Mouse (Mus musculus) erythroblast, adult 5-6 weeks (primary cell): ENCODE measurements around the gene Stxbp1. TPM values are rescaled to one million over a fixed set of nuclear protein-coding genes. Genes with fewer than 3 reads are reported as not detected.

Experiments used
- ATAC-seq: replicated peaks from 2 replicates; pipeline ENCODE4 v1.8.0; 2016; ENCODE audit warnings: moderate number of reproducible peaks, mild to moderate bottlenecking, moderate TSS enrichment, inconsistent platforms; ENCODE audit not compliant: poor library complexity, low FRiP score, severe bottlenecking
- total RNA-seq, 2 experiments: library from RNA; stranded (forward) in 1 of 2; stranded (reverse) in 1 of 2; fragments of 150-400 nt in 1 of 2; fragments of 200-764, 138-1000 nt in 1 of 2; gene quantifications; 2 replicates each; pipeline versions ENCODE4 v1.2.3 to v1.2.4; 2015 to 2017; ENCODE audit warnings: low replicate concordance in 2 of 2

Gene Stxbp1
- total RNA-seq, 2 experiments from 2014 or later, result 0.34 to 0.96 TPM

DNA sequence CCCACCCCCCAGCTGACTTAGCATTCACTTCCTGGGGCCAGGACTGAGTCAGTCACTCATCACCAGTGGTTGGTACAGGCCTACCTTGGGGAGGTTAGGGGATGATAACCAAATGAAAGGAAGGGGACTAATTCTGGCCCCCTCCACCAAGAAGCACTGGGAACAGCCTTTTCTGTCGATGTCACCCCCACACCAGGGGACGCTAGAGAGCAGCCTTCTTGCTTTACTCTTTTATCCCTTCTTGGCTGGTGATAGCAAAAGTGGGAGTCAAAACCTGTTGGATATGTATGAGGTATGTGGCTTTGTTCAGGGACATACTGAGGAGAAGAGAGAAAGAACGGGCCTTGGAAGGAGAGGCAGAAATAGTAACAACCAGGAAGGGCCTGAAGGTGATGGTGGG lies 83.7 kb downstream of the Stxbp1 start:
- ATAC-seq, result no peak

DNA sequence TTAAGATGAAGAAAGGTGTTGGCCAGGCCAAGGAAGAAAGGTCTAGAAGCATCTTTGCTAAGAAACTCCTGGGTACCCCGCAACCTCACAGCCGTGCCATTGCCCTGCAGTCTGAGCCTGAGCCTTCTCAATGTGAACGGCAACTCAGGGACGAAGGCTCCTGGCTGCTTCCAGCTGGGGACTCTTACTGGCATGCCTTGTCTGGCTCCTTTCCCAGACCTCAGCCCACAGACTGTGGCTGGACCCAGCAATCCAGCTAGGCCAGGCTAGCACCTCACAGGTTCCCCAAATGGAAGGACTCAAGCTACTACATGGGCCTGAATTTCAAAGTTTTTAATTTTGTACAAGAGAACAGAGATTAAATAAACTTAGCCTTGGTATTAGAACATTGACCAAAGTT lies 85.2 kb downstream of the Stxbp1 start:
- ATAC-seq, result no peak

DNA sequence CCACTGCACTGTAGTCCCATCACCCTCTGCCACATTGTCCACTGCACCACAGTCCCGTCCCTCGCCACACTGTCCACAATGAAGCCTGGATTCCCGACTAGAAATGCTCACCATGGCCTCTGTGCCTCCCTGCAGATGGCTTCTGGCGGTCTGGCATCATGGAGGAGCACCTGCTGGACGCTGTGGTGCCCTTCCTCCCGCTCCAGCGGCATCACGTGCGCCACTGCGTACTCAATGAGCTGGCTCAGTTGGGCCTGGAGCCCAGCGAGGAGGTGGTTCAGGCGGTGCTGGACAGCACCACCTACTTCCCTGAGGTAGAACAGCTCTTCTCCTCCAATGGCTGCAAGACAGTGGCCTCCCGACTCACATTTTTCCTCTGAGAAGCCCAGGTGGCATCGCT lies 85.7 kb downstream of the Stxbp1 start:
- no peak for ATAC-seq

DNA sequence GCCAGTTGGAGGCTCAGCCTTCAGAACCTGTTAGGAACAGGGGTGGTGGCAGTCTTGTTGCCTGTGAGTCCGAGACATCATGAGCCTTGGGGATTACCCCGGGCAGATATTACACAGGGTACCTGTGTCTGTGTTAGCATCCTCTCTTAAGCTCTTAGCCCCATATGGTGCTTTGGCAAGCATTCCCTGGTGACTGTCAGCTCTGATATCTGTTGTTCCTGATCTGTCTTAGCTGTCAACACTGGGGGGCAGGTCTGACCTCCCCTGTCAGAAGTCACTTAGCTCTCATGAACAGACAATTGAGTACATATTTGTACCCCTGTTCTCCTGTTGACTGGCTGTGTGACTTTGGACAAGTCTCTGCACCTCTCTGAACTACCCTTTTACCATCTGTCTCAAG lies 88.0 kb downstream of the Stxbp1 start:
- no peak for ATAC-seq

DNA sequence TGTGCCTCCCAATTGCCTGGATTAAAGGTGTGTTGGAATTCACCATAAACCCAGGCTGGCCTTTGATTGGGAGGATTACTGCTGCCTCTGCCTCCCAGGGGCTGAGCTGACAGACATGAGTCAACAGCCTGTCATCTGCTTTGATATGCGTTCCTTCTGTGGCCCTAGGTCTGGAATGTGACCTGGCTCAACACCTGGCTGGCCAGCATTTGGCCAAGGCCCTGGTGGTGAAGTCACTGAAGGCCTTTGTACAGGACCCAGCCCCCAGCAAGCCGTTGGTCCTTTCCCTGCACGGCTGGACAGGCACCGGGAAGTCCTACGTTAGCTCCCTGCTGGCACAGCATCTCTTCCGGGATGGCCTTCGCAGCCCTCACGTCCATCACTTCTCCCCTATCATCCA lies 88.5 kb downstream of the Stxbp1 start:
- ATAC-seq, result no peak

DNA sequence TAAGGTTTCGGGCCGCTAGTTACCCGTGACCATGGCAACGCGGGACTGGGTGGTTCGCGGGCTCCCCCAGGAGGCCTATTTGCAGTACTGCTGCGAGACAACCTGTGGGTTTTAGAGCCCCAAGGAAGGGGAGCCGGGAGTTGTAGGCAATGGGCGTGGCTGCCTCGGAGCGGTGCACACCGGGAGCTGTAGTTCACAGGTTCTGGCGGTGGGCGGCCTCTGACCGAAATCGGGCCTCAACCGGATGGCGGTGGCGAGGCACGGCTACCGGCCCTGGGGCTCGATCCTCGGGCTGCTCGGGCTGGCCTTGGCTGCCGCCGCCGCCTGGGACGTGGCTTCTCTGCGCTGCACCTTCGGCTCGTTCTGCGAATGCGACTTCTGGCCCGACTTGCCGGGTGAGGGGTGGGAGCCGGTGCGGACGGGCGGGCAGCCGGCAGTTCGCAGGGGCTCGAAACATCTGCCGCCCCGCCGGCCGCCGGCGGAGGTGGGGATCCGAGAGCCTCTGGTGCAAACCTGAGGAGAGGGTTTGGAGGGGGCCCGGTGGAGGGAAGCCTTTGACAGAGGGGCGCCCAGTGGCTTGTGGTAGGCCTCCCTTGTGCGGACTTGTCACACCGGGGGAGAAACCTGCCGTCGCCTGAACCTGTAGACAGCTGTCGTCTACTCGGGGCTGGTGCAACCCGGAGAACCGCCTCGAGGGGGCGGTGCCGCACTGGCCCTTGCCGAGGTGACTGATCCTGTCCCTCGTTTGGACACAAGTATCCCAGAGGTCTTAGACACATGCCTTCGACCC lies 89.8 kb downstream of the Stxbp1 start, which contains the start of gene Tor2a:
Tor2a (plus strand) TSS at position 179 of the 790 bp plus-strand sequence.
- peak; percentile 95 for ATAC-seq

DNA sequence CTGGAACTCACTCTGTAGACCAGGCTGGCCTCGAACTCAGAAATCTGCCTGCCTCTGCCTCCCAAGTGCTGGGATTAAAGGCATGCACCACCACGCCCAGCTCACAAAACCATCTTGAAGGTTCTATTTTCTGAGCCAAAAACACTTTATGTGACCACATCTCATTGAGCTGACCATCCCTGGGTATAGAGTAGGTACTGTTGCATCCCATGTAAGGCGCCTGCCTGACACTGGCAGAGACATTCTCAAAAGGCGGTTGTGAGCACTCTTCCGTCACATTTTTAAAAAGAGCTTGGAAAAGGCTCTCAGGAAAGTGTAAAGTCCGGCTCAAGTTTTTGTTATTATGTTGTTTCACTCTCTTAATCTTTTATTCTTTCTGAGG lies 90.4 kb downstream of the Stxbp1 start:
- peak; percentile 12 for ATAC-seq

DNA sequence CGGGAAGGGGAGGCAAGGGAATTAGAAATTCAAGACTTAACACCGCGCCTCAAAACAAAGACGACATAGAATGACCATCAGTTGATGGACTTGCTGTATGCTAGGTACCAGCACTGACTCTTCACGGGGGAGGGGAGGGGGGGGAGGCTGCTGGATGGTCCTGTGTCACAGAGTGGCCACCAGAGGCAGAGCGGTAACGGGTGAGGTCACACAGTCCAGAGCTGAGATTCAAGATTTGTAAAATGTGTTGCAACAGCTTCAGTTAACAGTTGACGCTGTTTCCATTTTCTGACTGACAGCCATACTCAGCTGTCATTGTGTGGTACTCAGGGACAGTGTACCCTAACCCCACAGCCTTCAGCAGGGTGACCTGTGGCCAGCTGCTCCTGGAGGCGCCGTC lies 94.9 kb downstream of the Stxbp1 start:
- no peak for ATAC-seq

DNA sequence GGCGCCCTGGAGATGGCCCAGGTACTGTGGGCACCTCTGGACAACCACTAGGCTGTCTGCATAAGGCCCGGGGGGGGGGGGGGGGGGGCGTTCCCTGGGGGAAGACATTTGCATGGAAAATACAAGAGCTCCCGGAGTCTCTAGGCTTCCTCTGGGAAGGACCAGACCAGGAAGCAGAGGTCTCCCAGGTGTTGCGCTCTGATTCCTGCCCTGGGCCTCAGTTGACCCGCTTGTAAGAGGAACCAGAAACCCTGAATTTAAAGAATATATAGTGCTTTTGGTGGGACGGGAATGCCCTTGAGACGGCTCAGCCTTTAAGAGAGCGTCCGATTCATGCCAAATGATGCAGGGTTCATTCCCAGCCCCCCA lies 95.4 kb downstream of the Stxbp1 start:
- ATAC-seq, result no peak

DNA sequence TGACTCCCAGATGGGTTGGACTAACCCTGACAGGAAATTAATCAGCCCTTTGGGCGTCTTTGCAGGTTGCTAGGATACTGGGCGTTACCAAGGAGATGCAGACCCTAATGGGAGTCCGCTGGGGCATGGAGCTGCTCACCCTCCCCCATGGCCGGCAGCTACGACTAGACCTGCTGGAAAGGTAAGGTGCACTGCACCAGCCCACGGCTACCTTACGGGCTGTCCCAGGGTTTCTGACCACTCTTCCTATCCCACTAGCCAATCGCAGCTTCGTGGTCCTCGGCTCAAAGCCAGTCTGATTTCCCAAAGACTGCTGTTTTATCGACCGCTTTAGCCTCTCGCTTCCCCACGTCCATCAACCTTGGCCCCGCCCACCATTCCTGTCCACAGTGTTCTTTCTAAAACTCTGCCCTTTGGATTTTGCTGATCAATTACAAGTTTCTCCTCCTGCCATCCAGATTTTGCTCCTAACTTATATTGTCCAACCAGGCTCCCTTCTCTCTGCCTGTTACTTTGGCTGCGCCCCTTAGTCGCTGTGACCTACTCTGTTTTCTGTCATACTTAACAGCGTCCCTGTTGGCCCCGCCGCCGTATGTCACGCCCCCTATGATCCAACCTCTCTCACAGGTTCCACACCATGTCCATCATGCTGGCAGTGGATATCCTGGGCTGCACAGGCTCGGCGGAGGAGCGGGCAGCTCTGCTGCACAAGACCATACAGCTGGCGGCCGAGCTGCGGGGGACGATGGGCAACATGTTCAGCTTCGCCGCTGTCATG lies 96.0 kb downstream of the Stxbp1 start:
- ATAC-seq, result no peak

DNA sequence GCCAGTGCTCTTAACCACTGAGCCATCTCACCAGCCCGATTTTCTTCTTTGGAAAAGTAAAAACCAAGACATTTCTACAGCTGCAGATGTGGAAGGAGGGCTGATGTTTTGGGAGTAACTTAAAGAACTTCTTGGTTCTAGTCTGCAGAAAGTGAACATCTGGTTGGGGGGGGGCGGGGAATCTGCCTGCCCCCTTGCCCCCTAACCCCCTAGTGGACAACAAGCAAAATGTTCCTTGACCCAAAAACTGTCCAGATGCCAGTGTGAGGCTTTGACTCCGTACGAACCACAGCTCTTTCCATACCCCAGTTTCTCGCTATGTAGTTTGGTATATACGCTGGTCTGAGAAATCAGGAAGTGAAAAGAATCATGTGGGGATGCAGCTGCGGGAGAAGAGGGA lies 96.8 kb downstream of the Stxbp1 start:
- no peak for ATAC-seq

DNA sequence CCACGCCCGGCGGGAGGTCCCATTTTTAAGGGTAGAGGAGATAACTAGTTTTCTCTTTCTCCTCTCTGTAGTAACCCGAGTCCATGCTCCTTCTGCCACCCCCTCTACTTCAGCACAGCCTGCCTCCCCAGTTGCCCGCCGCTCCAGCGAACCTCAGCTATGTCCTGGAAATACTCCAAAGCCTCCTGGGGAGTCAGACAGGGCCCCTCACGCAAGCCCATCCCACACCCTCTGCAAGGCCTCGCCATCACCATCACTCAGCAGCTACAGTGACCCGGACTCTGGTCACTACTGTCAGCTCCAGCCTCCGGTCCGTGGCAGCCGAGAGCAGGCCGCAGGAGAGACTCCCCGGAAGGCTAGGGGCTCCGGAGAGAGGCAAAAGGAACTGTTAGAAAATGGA lies 98.0 kb downstream of the Stxbp1 start:
- ATAC-seq, result no peak

DNA sequence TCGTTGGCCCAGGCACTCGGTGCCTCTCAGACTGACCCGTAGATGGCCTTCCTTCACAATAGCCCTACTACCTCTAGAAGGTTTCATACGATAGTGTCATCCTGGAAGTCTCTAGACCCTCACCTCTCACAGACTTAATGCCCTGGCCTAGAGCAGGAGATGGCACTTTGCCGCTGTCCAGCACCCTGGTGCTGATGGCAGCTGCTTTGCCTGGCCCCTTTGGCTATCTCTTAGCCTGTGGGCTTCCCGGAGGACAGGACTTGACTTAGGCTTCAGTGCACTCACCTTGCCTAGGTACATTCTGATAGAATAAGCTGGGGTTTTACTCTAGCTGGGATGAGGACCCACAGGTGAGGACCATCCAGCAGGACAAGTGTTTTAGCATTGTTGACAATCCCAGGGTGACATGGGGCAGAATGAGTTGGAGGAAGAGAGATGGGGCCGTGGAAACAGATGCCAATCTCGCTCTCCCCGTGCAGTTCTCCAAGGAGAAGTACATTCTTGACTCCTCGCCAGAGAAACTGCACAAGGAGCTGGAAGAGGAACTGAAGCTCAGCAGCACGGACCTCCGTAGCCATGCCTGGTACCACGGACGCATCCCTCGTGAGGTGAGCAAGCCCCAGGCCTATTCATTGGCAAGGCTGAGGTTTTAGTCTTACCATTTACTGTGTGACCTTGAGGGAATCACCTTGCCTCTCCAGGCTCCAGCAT lies 102.6 kb downstream of the Stxbp1 start:
- no peak for ATAC-seq

DNA sequence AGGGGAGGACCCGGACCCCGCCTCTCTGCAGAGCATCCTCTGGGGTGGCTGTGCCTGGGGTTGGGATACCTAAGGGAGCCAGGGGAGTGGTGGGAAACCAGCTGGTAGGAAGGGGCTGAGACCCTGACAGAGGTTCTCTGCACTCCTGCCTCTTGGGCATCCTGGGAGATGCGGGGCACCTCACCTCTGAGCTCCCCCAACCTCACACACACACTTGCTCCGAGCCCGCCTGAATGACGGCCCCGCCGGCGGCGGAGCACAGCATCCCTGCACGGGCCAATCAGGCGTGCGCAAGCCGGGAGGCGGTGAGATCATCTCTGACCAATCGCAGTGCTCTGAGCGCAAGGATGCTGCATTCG lies 104.9 kb downstream of the Stxbp1 start:
- no peak for ATAC-seq

DNA sequence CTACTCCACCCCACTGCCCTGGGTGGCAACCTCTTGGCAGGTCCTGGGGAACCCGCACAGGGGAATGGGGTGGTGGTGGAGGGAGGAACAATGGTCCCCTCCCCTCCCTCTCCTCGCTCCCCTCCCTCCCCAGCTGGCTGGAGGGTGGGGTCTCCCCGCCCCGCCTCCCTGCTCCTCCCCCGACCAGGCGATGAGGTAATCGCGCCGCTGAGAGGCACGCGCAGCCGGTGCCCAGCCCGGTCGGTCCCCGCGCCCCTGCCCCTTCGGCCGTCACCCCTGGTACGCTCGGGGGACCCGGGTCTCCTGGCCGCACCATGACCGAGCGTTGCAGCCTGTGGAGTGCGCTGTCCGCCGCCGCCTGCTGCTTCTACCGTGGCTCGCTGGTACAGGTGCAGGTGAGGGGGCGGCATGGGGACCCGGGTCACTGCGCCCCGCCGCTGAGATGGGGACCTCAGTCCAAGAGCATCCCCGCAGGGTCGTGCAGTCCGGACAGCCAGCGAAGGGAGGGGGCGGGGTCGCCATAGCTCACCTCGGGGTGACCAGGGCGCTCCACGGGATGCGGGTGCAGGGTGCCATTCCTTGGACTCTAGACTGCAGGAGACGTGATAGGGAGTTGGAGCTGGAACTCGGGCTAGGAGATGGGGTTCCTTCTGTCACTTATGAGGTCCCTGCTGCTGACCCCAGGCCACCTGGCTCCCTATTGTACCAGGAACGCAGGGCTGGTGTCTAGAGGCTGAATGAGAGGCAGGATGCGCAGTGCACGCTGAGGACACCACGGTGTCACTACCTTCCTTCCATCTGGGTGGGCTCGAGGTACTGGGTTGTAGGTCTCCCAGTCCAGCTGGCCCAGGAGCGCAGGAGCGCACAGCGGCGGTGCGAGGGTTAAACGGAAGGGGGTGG lies 105.5 kb downstream of the Stxbp1 start:
- no peak for ATAC-seq

DNA sequence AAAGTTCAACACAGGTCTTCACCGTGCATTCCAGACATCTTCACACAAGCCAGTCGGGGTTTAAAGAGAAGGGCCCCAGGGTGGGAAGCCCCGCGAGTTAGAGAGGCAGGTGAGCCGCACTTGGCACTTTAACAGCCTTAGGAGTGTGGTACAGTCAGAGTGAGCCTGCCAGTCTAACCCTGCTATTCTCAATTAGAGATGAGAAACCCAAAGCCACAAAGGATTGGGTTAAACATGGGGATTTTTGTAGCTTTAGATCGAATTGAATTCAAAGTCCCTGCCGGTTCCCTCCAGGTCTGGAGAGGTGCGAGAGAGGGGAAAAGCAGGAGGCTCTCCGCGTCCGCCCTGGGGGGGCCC lies 106.2 kb downstream of the Stxbp1 start, which contains the start of gene 6330409D20Rik:
6330409D20Rik (minus strand) TSS at position 101 of the 357 bp plus-strand sequence.
- no peak for ATAC-seq

DNA sequence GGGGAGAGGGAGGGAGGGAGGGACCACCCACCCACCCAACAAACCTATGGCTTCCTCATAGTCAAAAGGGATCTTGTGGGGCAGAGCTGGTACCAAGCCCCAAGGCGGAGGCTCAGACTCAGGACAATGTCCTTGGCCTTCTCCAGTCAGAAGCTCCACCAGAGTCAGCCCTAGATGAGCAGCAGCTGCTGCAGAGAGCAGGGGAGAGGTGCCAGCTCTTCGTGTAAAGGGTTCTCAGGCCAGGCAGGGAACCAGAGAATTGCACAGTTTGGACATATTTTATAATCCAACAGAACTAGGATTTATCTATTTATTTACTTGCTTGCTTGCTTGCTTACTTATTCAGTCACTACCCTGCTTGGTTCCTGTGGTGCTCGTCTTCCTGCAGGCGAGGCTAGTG lies 107.7 kb downstream of the Stxbp1 start:
- ATAC-seq, result no peak
